Comparison of ENCODE assay signal across 20 mouse cellular contexts in genomic region chr6:88012601-88013000, GRCm38 (mm10). TPM values are rescaled to one million over a fixed set of nuclear protein-coding genes. Genes with fewer than 3 reads are reported as not detected.
A peak's percentile ranks its signal among the peaks of the same experiment; 100 is the strongest.
DNase-seq lines count a peak whose midpoint lies in the region; ATAC-seq and TF ChIP-seq lines count a peak whose summit lies in the region.
"Had no signal": no experiment of that assay in that cellular context is flagged by ENCODE, and none has a peak within 500 bp of the region (broad histone marks: within the 10 kb centered on the region; RNA-seq: fewer than 3 reads in every experiment).

No protein-coding gene starts in this region.

- 73% methylated on average over 2 of the region's 2 CpGs for whole genome bisulfite sequencing in intestine, embryonic 16.5 days
- 62% methylated on average over 2 of the region's 2 CpGs for WGBS in intestine, embryonic 15.5 days

- 0 out of 2 replicates have a peak overlapping the region, but pooled peaks have one; percentile 2 for H3K27ac ChIP-seq in intestine, embryonic 16.5 days (ENCODE audit: low read length)
- H3K27ac ChIP-seq in intestine, embryonic 15.5 days: no peak overlapping the region
- peak overlapping the region; percentile 23; the same call in 1 of the 2 replicates for H3K27ac ChIP-seq in layer of hippocampus, adult 2 months
- H3K27ac ChIP-seq: embryonic facial prominence, embryonic 15.5 days; hindbrain, embryonic 12.5 days; limb, embryonic 13.5 days; liver, embryonic 12.5 days; midbrain, embryonic 12.5 days; stomach, postnatal 0 days had no signal

- no peak for TF ChIP-seq CTCF in layer of hippocampus, adult 2 months (conservative IDR thresholded peaks at IDR 0.05)

- H3K9me3 ChIP-seq in intestine, embryonic 16.5 days (ENCODE audit: control insufficient read depth, low read length): no peaks in the 10 kb centered on the region
- H3K9me3 ChIP-seq in intestine, embryonic 15.5 days: no peaks in the 10 kb centered on the region
- H3K9me3 ChIP-seq: embryonic facial prominence, embryonic 15.5 days; hindbrain, embryonic 12.5 days; limb, embryonic 13.5 days; liver, embryonic 12.5 days; midbrain, embryonic 12.5 days had no signal

- no peaks in the 10 kb centered on the region for H3K4me1 ChIP-seq in intestine, embryonic 16.5 days (ENCODE audit: control insufficient read depth, insufficient read depth, low read length)
- no peaks in the 10 kb centered on the region for H3K4me1 ChIP-seq in intestine, embryonic 15.5 days (replicated peaks)
- H3K4me1 ChIP-seq: hindbrain, embryonic 12.5 days; midbrain, embryonic 12.5 days had no signal

- H3K4me3 ChIP-seq in intestine, embryonic 16.5 days (ENCODE audit: low read length): no peak overlapping the region
- H3K4me3 ChIP-seq in intestine, embryonic 15.5 days (replicated peaks): no peak overlapping the region
- no peak overlapping the region for H3K4me3 ChIP-seq in layer of hippocampus, adult 2 months
- H3K4me3 ChIP-seq: embryonic facial prominence, embryonic 15.5 days; gastrocnemius, adult 2 months; hindbrain, embryonic 12.5 days; limb, embryonic 13.5 days; liver, embryonic 12.5 days; midbrain, embryonic 12.5 days had no signal

- no peaks in the 10 kb centered on the region for H3K27me3 ChIP-seq in intestine, embryonic 16.5 days (replicated peaks; ENCODE audit: control insufficient read depth, insufficient read depth, low read length)
- H3K27me3 ChIP-seq in intestine, embryonic 15.5 days (replicated peaks): no peaks in the 10 kb centered on the region
- H3K27me3 ChIP-seq: embryonic facial prominence, embryonic 15.5 days; hindbrain, embryonic 12.5 days; limb, embryonic 13.5 days; liver, embryonic 12.5 days; midbrain, embryonic 12.5 days had no signal

- H3K9ac ChIP-seq in intestine, embryonic 16.5 days (ENCODE audit: low read depth, low read length): no peak overlapping the region
- no peak overlapping the region for H3K9ac ChIP-seq in intestine, embryonic 15.5 days
- H3K9ac ChIP-seq: embryonic facial prominence, embryonic 15.5 days; hindbrain, embryonic 12.5 days; limb, embryonic 13.5 days; liver, embryonic 12.5 days; lung, embryonic 14.5 days; midbrain, embryonic 12.5 days had no signal

- no peak for DNase-seq in layer of hippocampus, adult 2 months (ENCODE audit: low spot score in 2 of 2)
- no peak for DNase-seq in layer of hippocampus, adult 9-10 months (ENCODE audit: low spot score)
- peak; percentile 93 for DNase-seq in R1 (ENCODE audit: low read depth, low spot score)
- DNase-seq in urinary bladder, adult 18-20 months (ENCODE audit: low spot score in 2 of 2): no peak
- DNase-seq: adrenal gland, postnatal 25 days; cerebellum, adult 8-10 months; gastrocnemius, adult 2 months; lung, embryonic 14.5 days had no signal

- H3K4me2 ChIP-seq in intestine, embryonic 16.5 days (ENCODE audit: low read depth, low read length): no peak overlapping the region
- no peak overlapping the region for H3K4me2 ChIP-seq in intestine, embryonic 15.5 days (replicated peaks)
- H3K4me2 ChIP-seq: embryonic facial prominence, embryonic 15.5 days; hindbrain, embryonic 12.5 days; limb, embryonic 13.5 days; liver, embryonic 12.5 days; lung, embryonic 14.5 days; midbrain, embryonic 12.5 days had no signal

- ATAC-seq in intestine, embryonic 16.5 days: no peak
- no peak for ATAC-seq in intestine, embryonic 15.5 days
- ATAC-seq in activated CD4-positive, CD25-positive, alpha-beta regulatory T cell, adult 4 months: no peak
- ATAC-seq: forebrain, embryonic 14.5 days; liver, embryonic 12.5 days had no signal

- H3K36me3 ChIP-seq in intestine, embryonic 16.5 days (ENCODE audit: control insufficient read depth, insufficient read depth, low read length): peaks cover 11% of the 10 kb centered on the region; the same call in 1 of the 2 replicates
- peaks cover 23% of the 10 kb centered on the region for H3K36me3 ChIP-seq in intestine, embryonic 15.5 days

RNA-seq across cellular contexts. Expression of gene H1fx, which starts 31.2 kb away (rescaled TPM):
- polyA plus RNA-seq in intestine, embryonic 16.5 days (2015; fragmentation: Nextera tagmentation; extraction: Ambion mirVana): 2.4 and 4.1 TPM in 2 replicates
- polyA plus RNA-seq in intestine, embryonic 15.5 days (2015; fragmentation: Nextera tagmentation; extraction: Ambion mirVana): 23.4 and 29.6 TPM in 2 replicates
- 10 to 100 TPM; 65.7 to 68.1 TPM for total RNA-seq in layer of hippocampus, adult 2 months (2021)
- polyA plus RNA-seq in activated CD4-positive, CD25-positive, alpha-beta regulatory T cell, adult 4 months (2017; shearing (Covaris generic)): not detected
- total RNA-seq: monocyte, adult 5-6 weeks; neutrophil, adult 5-6 weeks had no signal

RNA-seq across cellular contexts. Expression of gene Rab7, which starts 32.5 kb away (rescaled TPM):
- 286 and 289 TPM in 2 replicates for polyA plus RNA-seq in intestine, embryonic 16.5 days (2015; fragmentation: Nextera tagmentation; extraction: Ambion mirVana)
- polyA plus RNA-seq in intestine, embryonic 15.5 days (2015; fragmentation: Nextera tagmentation; extraction: Ambion mirVana): 243 and 244 TPM in 2 replicates
- total RNA-seq in layer of hippocampus, adult 2 months (2021): 100 to 1,000 TPM; 305 to 332 TPM
- polyA plus RNA-seq in activated CD4-positive, CD25-positive, alpha-beta regulatory T cell, adult 4 months (2017; shearing (Covaris generic)): 100 to 1,000 TPM; 294 to 336 TPM
